Mouse (Mus musculus) layer of hippocampus, adult 18-20 months (tissue): ENCODE results near the gene Slc12a6. TPM values are rescaled to one million over a fixed set of nuclear protein-coding genes. Genes with fewer than 3 reads are reported as not detected.
A peak's percentile ranks its signal among the peaks of the same experiment; 100 is the strongest.

Experiments
- DNase-seq, 2 experiments: peaks; one replicate each; pipeline ENCODE4 v3.0.0; 2022; ENCODE audit warnings: low spot score in 2 of 2
- long read RNA-seq: library from polyadenylated mRNA; stranded (forward); transcript quantifications from one replicate; pipeline ENCODE4 v2.0.0, GENCODE M21; 2021
- total RNA-seq, 2 experiments: library from RNA; stranded (reverse); gene quantifications; 2 replicates each; pipeline ENCODE4 v1.2.3; 2021

Slc12a6 gene
- 100 to 1,000 TPM; 102 to 105 TPM for total RNA-seq
- long read RNA-seq, full-length matches to known transcripts = 5 of 42 reads
- long read RNA-seq, partial matches to known transcripts = 11 of 42 reads
- long read RNA-seq, other reads (novel, unspliced or antisense) = 26 of 42 reads

DNA sequence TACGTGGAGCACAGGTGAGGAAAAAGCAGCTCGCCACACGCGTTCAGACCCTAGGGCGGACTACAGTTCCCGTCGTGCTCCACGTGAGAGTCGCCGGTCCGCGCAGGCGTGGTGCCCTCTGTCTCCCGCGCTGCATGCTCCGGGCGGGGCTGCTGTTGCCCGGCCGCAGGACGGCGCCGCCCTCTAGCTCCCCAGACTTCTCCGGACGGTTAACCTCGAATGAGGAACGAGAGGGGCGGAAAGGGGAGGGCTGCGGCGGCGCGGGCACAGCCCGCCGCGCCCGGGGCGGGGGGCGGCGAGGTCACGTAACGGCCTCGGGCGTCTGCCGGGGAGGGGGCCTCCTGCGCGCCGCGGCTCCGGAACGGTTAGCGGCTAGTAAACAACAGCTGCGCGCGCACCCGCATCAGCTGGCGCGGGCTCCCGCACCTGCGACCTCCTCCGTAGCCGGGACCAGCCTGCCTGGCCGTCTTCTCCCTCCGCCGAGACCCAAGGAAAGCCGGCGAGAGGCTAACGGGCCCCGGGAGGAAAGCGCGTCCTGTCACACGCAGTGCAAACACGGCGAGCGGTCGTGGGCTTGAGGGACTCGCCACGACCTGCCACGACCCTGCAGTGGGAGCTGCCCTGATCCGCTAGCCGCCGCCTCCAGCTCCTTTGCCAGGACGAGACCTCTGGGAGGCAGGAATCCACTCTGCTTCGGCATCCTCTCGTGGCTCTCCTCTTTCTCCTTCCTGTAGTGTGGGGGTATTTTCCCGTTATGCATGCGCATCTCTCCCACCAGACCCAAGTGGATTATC lies at the start of gene Slc12a6:
Gene Slc12a6, plus strand, starts transcription at position 378 of the 794 bp plus-strand sequence.
- peak; percentile 86 to 93 for DNase-seq

DNA sequence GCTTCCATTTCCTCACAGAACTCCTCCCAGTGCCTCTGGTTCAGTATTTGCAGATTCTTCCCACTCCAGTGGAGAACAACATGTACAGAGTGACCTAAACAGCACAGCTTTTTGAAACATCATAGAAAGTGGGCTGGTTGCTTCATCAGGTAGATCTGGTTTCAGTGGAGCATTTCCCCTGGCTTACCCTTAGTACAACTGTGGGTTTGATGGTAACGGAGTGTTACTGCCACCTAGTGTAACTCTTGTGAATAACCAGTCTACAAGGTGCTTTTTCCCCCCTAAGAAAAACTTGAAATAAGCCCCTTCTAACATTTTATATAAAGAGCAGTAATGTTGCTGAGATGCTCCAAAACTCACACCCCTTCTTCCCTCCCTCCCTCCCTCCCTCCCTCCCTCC lies 49.6 kb upstream of the Slc12a6 start:
- peak in 1 of 2 experiments; percentile 33 for DNase-seq

DNA sequence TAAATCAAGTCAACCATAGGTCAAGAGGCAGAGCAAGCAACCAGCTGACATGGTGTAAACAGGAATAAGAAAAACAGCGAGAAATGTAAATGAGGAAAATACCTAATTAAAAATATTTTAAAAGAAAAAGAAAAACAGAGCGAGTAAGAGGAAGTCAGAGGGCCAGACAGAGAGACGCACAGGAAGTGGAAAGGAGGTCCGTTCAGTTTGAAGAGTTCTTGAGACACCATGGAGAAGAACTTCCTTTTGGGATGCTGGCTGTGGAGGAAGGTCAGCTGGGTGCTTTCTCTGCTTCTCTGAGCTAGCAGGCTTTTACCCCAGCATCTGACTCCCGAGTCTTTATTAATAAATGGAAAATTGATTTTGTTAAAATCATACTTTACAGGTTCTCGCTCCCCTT lies 48.0 kb upstream of the Slc12a6 start:
- no peak for DNase-seq

DNA sequence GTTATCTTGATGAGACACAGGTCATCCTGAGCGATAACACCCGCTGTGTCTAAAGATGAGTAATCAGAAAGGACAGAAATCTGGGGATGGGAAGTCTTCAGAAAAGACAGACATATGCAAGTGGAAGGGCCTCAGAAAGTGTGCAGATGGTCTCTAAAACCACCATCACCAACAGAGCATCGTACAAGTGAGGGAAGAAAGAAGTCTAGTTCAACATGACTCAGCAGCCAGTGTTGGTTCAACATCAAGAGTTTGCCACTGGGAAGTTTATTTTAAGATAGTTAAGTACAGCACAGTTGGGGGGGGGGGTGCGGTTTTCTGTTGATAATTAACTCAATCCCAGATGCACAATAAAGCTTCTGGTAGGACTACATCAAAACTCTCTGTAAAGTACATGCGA lies 44.7 kb upstream of the Slc12a6 start:
- DNase-seq = no peak

DNA sequence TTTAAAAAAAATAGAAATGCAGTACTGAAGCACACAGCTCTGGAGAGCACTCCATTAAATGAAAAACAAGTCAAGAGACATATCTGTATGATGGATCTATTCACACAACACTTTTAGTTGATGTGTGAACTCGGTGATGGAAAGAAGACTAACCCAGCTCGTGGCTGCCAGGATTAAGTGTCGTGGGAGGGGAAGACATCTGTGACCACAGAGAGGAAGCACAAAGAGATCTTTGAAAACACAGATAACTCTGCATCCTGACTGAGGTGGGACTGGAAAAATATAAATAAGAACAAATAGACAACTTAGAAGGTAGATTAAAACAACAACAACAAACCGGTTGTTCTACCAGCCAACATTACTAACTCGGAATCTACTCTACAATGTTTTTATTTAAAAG lies 43.0 kb upstream of the Slc12a6 start:
- peak in 1 of 2 experiments; percentile 26 for DNase-seq

DNA sequence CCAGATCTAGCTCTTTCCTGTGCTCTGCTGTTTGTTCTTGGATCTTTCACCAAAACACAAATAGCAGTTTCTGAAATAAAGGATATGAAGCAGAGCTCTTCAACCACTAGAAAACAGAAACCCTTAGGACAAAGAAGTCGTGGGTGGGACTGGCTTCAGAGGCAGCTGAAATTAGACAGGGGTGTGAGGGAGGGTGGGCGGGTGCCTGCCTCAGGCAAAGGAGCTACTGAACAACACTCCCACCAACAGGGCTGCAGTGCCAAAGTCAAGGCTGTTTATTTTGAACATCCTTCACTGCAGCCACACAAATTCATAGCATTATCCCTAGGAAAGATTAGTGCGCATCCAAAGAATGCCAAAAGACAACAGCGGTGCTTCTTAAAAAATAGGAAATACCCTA lies 41.3 kb upstream of the Slc12a6 start:
- DNase-seq = peak in 1 of 2 experiments; percentile 30

DNA sequence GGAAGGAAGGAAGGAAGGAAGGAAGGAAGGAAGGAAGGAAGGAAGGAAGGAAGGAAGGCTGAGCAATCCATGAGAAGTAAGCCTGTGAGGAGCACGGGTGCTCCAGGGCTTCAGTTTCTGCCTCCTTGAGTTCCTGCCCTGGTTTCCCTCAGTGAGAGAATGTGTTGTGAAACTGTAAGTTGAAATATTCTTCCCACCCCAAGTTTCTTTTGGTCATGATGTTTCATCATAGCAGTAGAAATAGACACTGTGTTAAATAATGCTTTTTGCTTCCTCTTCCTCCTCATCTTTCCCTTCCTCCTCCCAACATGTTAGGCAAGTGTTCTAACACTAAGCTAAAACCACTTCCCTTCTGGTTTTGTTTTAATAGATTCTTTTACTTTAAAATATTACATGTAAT lies 33.0 kb upstream of the Slc12a6 start:
- DNase-seq = no peak

DNA sequence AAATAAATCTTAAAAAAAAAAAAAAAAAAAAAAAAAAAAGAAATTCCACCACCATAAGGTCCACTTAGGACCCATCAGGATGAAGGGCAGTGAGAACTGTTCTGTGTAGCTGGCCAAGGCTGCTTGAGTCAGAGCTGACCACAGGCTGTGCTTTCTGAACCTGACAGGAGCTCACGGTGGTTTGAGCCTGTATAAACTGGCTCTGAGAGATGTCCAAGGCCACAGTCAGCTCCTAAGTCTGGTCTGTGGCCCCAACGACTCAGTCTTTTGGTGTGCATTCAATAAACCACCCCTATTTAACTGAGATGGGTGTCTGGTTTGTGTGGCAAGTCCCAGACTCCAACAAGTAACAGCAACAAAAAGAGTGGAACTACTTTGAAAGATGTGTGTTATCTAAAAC lies 29.0 kb upstream of the Slc12a6 start:
- no peak for DNase-seq

DNA sequence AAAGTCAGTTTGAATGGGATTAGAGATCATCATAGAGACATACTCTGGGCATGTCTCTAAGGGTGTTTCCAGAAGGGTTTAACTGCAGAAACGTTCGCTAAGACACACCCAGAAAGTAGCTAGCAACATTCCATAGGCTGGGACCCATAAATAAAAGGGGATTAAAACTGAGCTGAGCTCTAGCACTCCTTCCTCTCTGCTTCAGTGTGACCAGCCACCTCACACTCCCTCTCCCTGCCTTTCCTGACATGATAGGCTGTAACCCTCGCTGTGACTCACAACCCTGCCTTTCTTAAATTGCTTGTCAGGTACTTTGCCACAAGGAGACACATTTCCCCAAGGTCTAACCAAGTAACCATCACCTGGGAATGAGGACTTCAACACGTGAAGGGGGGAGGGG lies 27.6 kb upstream of the Slc12a6 start:
- DNase-seq = no peak

DNA sequence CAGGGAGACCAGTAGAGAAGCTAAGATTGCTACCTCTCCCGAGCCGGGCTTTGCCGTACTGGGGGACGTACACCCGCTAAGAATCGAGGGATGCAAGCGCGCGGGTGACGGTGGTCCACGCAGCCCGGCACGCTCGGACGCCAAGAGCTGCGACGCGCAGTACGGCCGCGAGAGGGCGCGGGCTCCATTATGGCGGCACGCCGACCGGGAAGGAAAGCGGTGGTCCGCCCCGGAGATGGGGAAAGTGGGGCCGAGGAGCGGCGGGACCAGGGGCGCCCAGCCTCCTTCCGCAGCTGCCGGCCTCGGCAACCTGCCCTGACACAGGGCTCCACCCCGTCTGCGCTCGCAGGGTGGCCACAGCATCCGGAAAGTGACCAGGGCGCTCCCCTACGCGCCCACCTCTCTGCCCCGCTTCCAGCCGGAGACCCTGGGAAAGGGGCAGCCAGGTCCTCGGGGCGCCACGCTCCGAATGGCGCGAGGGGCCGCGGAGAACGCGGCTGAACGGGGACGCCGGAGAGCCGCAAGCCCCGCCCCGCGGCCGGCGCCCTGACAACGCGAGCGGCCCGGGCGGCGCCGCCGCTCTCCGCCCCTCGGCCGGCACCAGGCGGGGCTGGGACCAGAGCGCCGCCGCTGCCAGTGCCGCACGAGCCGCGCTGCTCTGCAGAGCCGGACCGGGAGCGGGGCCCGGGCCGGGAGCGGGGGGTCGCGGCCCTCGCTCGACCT lies 26.3 kb upstream of the Slc12a6 start, which contains the start of gene Lpcat4:
Gene Lpcat4, plus strand, starts transcription at position 257 of the 723 bp plus-strand sequence.
- DNase-seq = peak; percentile 80 to 93

DNA sequence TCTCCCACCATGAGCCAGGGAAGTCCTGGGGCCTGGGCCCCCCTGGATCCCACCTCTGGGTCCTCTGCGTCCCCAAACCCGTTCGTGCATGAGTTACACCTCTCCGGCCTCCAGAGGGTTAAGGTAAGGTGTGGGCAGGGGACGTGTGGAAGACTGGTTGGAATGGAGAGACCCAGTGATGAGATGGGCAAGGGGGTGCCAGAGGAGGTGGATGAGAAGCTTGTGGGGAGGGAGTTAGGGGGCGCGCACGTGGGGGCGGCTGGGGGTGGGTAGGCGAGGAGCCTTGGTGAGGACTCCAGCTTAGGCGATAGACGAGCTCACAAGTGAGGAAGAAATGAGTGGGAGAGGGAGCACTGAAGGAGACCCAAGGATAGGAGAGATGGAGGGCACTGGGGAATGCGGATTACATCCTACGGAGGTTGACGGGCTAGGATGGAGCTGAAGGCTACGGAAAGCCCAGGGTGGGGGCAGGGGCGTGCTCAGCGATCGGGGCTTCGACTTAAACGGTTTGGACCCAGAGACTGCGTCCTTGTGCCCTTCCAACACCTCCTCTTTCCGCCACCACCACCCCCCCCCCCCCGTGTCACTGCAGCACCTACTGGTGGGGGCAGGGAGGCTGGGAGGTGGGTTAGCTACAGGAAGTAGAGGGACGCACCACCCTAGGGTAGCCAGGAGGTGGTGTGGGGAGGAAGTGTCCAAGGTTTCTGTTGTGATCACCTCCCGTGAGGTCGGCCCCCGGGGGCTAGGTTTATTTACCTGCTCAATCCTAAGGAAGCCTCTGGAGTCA lies 25.5 kb upstream of the Slc12a6 start:
- DNase-seq = peak in 1 of 2 experiments; percentile 50

DNA sequence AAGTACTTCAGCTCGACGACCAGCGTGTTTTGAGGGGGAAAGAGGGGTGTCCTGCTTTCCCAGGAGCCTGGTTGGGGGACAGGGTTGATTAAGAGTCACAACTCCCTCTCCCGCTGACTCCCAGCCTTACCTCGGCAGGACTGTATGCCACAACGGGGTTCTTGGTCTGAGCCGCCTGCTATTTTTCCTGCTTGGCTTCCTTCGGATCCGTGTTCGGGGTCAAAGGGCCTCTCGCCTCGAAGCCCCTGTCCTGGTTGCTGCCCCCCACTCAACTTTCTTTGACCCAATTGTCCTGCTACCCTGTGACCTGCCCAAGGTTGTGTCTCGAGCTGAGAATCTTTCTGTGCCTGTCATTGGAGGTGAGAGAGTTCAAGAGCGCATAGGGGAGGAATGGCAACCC lies 23.8 kb upstream of the Slc12a6 start:
- no peak for DNase-seq

DNA sequence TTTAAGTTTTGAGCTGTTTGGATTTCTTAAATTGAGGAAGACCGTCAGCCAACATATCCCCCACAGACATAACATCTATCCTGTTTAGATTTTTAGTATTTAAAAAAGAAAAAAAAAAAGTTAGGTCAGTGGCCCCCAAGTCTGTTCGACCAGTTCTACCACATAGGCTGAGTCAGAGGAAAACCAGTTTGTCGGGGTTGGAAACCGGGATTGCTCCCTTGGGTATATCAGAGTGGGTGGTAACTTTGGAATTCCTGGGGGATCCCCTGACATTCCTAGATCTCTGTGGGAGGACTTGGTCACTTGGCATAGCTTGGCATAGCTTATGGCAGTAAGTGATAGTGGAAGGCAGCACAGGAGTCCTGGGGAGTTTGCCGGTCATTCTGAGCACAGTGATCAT lies 20.3 kb upstream of the Slc12a6 start:
- DNase-seq = no peak

DNA sequence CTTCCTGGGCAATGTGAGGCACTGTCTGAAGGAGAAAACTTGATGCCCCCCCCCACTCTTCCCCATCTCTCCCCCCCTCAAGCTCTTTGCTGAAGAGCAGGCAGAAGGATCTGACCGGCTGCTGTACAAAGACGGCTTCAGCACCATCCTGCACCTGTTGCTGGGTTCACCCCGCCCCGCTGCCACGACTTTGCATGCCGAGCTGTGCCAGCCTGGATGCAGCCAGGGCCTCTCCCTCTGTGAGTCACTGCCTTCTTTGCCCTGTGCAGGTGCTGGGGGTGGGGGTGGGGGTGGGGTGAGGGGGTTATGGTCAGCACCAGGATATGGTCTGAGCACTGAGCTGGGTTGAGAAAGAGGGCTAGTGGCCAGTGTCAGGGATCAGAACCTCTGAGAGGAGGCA lies 19.4 kb upstream of the Slc12a6 start:
- DNase-seq = no peak

DNA sequence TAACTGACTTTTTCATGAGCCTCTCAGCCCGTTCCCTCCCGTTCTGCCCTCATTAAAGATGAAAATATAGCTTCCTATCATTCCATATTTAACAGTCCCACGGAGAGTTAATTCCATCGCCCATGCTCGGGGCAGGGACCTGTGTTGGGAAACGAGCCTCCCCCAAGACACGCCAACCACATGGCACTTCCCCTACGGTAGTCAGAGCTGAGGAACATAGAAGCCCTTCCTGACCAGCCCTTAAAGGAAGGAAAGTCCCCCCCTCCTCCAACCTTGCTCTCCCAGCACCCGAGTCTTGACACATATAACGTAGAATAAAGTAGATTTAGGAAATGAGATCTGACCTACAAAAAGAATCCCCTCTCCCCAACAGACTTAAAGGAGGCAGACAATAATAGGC lies 18.3 kb upstream of the Slc12a6 start:
- no peak for DNase-seq

DNA sequence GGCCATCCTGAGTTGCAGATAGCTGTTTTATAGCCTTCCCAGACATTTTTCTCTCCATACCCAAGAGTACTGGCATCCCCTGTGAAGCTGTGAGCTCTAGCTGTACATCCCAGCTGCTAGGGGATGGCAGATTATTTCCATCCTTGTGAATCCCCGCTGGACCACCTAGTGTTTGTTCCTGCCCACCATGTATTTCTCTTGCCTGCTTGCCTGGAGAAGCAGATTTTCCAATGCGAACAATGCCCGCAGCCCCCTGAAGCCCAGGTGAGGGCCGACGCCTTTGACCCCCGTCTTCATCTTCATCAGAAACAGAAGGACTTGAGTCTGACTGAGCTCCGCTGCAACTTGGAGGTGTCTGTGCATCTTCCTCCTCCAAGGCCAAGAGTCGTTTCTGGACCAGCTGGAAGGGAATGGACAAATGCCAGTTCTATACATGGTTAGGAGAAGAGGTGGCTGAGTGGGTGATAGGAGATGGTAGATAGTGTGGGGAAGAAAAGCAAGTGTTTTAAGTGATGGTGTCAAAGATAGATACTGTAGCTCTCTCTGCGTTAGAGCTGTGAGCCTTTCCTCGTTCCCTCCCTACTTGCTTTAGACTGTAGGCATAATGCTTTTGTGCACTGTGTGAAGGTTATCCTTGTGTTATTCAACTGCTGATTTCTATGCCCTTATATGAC lies 15.7 kb upstream of the Slc12a6 start:
- DNase-seq = no peak

DNA sequence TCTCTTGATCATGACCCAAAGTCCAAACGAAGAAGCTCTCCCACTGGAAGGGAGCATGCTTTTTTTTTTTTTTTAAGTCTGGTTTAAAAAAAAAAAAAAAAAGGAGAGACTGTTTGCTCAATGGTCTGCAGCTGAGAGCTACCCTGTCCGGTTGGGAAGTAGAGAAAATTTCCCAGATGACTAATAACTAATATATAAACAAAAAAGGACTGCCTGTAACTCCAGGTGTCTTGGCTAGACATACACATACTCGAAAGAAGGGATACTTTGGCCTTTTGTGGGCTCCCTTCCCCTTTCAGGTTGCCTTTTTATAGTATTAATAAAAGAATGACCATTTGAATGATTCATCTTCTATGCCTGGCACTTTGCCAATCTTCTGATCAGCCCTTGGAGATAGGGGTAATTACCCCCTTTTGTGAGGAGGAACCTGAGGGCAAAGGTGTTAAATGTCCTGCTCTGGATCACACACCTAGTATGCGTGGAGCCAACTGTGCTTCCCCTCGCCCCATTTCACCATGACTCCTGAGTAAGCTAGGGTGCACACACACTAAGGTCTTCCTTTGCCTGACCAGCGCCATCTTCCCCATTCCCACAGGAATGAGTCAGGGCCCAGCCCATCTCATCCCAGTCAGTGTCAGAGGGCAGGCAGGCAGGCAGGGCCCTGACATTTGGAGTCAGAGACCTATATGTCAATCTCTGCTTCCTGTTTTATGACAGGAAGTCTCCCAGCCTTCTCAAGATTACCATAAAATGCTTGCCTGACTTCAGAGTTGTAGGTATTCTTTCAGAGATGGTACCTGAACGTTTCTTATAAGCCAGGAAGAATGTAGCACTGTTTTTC lies 10.7 kb upstream of the Slc12a6 start:
- no peak for DNase-seq

DNA sequence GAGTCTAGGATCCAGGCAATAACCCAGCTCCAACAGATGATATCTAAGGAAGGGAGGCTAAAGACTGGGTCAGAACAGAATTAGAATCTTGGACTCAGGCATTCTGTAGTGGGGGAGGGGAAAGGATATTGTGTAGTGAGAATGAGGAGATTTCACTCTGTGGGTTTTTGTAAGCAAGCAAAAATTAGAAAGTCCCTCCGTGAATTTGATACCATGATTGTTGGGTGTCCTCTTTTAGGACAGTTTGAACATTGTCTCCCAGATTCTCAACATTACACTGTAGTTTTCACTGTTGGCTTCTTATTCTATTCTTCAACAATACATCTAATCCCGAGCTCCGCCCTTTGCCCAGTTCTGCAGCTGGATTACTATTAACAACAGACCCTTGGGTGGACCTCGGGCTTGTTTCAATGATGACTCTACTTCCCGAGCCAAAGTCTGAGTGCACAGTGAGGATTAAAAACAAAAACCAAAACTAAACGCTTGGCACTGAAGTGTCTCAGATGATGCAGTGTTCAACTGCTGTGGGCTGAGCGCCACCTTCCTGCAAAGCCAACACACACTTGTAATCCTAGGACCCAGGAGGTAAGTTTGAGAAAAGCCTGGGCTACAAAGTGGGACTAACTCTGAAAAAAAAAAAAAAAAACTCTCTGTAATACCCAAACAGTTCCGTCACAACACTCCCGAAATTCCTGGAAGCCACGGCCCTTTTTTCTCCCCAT lies 6.2 kb upstream of the Slc12a6 start, which contains the start of gene Nutm1:
Gene Nutm1, minus strand, starts transcription at position 51 of the 722 bp plus-strand sequence.
- no peak for DNase-seq
